ENCODE assay signal across 26 mouse cellular contexts in genomic region chr11:62583031-62583430, GRCm38 (mm10). TPM values are rescaled to one million over a fixed set of nuclear protein-coding genes. Genes with fewer than 3 reads are reported as not detected.
DNase-seq lines count a peak whose midpoint lies in the region; ATAC-seq and TF ChIP-seq lines count a peak whose summit lies in the region.
"Had no signal": no experiment of that assay in that cellular context is flagged by ENCODE, and none has a peak within 500 bp of the region (broad histone marks: within the 10 kb centered on the region; RNA-seq: fewer than 3 reads in every experiment).

No protein-coding gene starts in this region.

- no peak for TF ChIP-seq CTCF in E14TG2a.4 (conservative IDR thresholded peaks at IDR 0.05; ENCODE audit: low read length)

- ATAC-seq in frontal cortex, adult (ENCODE audit: low TSS enrichment) = 0 out of 2 replicates have a peak, but pooled peaks have one; percentile 7
- ATAC-seq in heart, embryonic 11.5 days (replicated peaks; ENCODE audit: insufficient number of reproducible peaks, low FRiP score, low TSS enrichment) = no peak
- no peak for ATAC-seq in heart, embryonic 16.5 days (replicated peaks; ENCODE audit: extremely low read depth, insufficient read depth, low FRiP score)
- ATAC-seq: forebrain, embryonic 13.5 days; hindbrain, postnatal 0 days; intestine, embryonic 15.5 days; Patski had no signal

- H3K4me2 ChIP-seq in heart, embryonic 11.5 days = peak overlapping the region; percentile 19; the same call in 1 of the 2 replicates
- H3K4me2 ChIP-seq in heart, embryonic 16.5 days (ENCODE audit: low read depth, low read length) = peak overlapping the region; percentile 56
- H3K4me2 ChIP-seq: forebrain, embryonic 13.5 days; hindbrain, embryonic 12.5 days; intestine, embryonic 15.5 days; liver, embryonic 15.5 days; lung, embryonic 14.5 days had no signal

- DNase-seq in frontal cortex, postnatal 14 days (ENCODE audit: low spot score in 2 of 2) = no peak
- DNase-seq in heart, postnatal 4 days = no peak
- no peak for DNase-seq in heart, adult 8-10 months (ENCODE audit: low spot score)
- no peak for DNase-seq in cerebellum, postnatal 10 days
- DNase-seq: adrenal gland, postnatal 10 days; cerebellum, adult 8-10 months; cerebellum, postnatal 36 days; gastrocnemius, postnatal 10 days; layer of hippocampus, adult 9-11 months; liver; lung, embryonic 14.5 days; lung, postnatal 14 days; midbrain, embryonic 14.5 days; thymus, adult 2 months; thymus, postnatal 36 days had no signal

- H3K4me1 ChIP-seq in heart, embryonic 11.5 days (ENCODE audit: control insufficient read depth, insufficient read depth, low read length) = no peaks in the 10 kb centered on the region
- peaks cover 8% of the 10 kb centered on the region for H3K4me1 ChIP-seq in heart, embryonic 16.5 days (ENCODE audit: control insufficient read depth, insufficient read depth, low read length)
- peaks cover 23% of the 10 kb centered on the region for H3K4me1 ChIP-seq in E14TG2a.4 (replicated peaks; ENCODE audit: low read depth, low read length)
- H3K4me1 ChIP-seq: forebrain, embryonic 13.5 days; hindbrain, embryonic 12.5 days; intestine, embryonic 15.5 days had no signal

- no peaks in the 10 kb centered on the region for H3K27me3 ChIP-seq in heart, embryonic 11.5 days (ENCODE audit: control insufficient read depth, insufficient read depth, low read length)
- no peaks in the 10 kb centered on the region for H3K27me3 ChIP-seq in heart, embryonic 16.5 days (ENCODE audit: control insufficient read depth, insufficient read depth, low read length)
- peaks cover 8% of the 10 kb centered on the region for H3K27me3 ChIP-seq in E14TG2a.4 (ENCODE audit: insufficient read depth, low read length)
- H3K27me3 ChIP-seq: CH12.LX; forebrain, embryonic 13.5 days; intestine, embryonic 15.5 days; liver, embryonic 15.5 days had no signal

- no peaks in the 10 kb centered on the region for H3K9me3 ChIP-seq in heart, embryonic 11.5 days (replicated peaks; ENCODE audit: control insufficient read depth, low read length)
- H3K9me3 ChIP-seq in heart, embryonic 16.5 days (replicated peaks; ENCODE audit: control insufficient read depth, low read length) = no peaks in the 10 kb centered on the region
- H3K9me3 ChIP-seq in E14TG2a.4 (ENCODE audit: low read length) = no peaks in the 10 kb centered on the region
- H3K9me3 ChIP-seq: forebrain, embryonic 13.5 days; hindbrain, embryonic 12.5 days; intestine, embryonic 15.5 days; liver, embryonic 15.5 days had no signal

- no peak overlapping the region for H3K4me3 ChIP-seq in heart, embryonic 11.5 days (ENCODE audit: low read depth, low read length)
- peak overlapping the region; percentile 28 for H3K4me3 ChIP-seq in heart, embryonic 16.5 days (ENCODE audit: low read length)
- H3K4me3 ChIP-seq in E14TG2a.4 (replicated peaks; ENCODE audit: low read length) = peak overlapping the region; percentile 37; the same call in 1 of the 2 replicates
- H3K4me3 ChIP-seq: forebrain, embryonic 13.5 days; hindbrain, embryonic 12.5 days; intestine, embryonic 15.5 days; liver, embryonic 15.5 days had no signal

- 65% methylated on average over 6 of the region's 6 CpGs for WGBS in heart, embryonic 11.5 days (ENCODE audit: insufficient replicate concordance)
- 65% methylated on average over 6 of the region's 6 CpGs for WGBS in heart, embryonic 16.5 days

- H3K36me3 ChIP-seq in heart, embryonic 11.5 days (ENCODE audit: control insufficient read depth, insufficient read depth, low read length) = no peaks in the 10 kb centered on the region
- H3K36me3 ChIP-seq in heart, embryonic 16.5 days (ENCODE audit: control insufficient read depth, insufficient read depth) = no peaks in the 10 kb centered on the region
- H3K36me3 ChIP-seq in E14TG2a.4 (ENCODE audit: insufficient read depth, low read length) = no peaks in the 10 kb centered on the region
- H3K36me3 ChIP-seq: intestine, embryonic 15.5 days; liver, embryonic 15.5 days had no signal

- peak overlapping the region; percentile 1; the same call in 1 of the 2 replicates for H3K9ac ChIP-seq in heart, embryonic 11.5 days (ENCODE audit: low read depth, low read length)
- peak overlapping the region; percentile 56 for H3K9ac ChIP-seq in heart, embryonic 16.5 days (ENCODE audit: low read length)
- H3K9ac ChIP-seq: forebrain, embryonic 13.5 days; hindbrain, embryonic 12.5 days; intestine, embryonic 15.5 days; liver, embryonic 15.5 days; lung, embryonic 14.5 days had no signal

- H3K27ac ChIP-seq in heart, embryonic 11.5 days (ENCODE audit: low read depth, low read length) = no peak overlapping the region
- H3K27ac ChIP-seq in heart, embryonic 16.5 days (ENCODE audit: low read length) = peak overlapping the region; percentile 72
- H3K27ac ChIP-seq: forebrain, embryonic 13.5 days; hindbrain, embryonic 12.5 days; hindbrain, postnatal 0 days; intestine, embryonic 15.5 days; liver, embryonic 15.5 days had no signal

RNA-seq across cellular contexts. Expression of gene Trpv2, which starts 8.7 kb away (rescaled TPM):
- 4.1 and 4.4 TPM in 2 replicates for polyA plus RNA-seq in heart, embryonic 11.5 days (2014; fragmentation: Nextera tagmentation; extraction: Ambion mirVana)
- total RNA-seq in heart, postnatal 4 days (2021) = 1 to 10 TPM; 3.0 to 3.2 TPM
- polyA plus RNA-seq in heart, embryonic 16.5 days (2015; fragmentation: Nextera tagmentation; extraction: Ambion mirVana) = 6.1 and 6.8 TPM in 2 replicates
- total RNA-seq in heart, adult 8-10 months (2022) = 1 to 10 TPM; 1.6 to 4.1 (median 1.8) TPM

RNA-seq across cellular contexts. Expression of gene Ubb, which starts 32.1 kb away (rescaled TPM):
- 2,677 and 2,901 TPM in 2 replicates for polyA plus RNA-seq in heart, embryonic 11.5 days (2014; fragmentation: Nextera tagmentation; extraction: Ambion mirVana)
- total RNA-seq in heart, postnatal 4 days (2021) = 100 to 1,000 TPM; 828 to 847 TPM
- 2,482 and 2,483 TPM in 2 replicates for polyA plus RNA-seq in heart, embryonic 16.5 days (2015; fragmentation: Nextera tagmentation; extraction: Ambion mirVana)
- 100 to 1,000 TPM; 692 to 761 (median 719) TPM for total RNA-seq in heart, adult 8-10 months (2022)

RNA-seq across cellular contexts. Expression of gene Cenpv, which starts 44.0 kb away (rescaled TPM):
- 13.6 and 15.1 TPM in 2 replicates for polyA plus RNA-seq in heart, embryonic 11.5 days (2014; fragmentation: Nextera tagmentation; extraction: Ambion mirVana)
- total RNA-seq in heart, postnatal 4 days (2021) = 10 to 100 TPM; 23.8 to 25.7 TPM
- polyA plus RNA-seq in heart, embryonic 16.5 days (2015; fragmentation: Nextera tagmentation; extraction: Ambion mirVana) = 18.0 and 21.4 TPM in 2 replicates
- total RNA-seq in heart, adult 8-10 months (2022) = 10 to 100 TPM; 21.2 to 27.5 (median 24.5) TPM
